Mouse (Mus musculus): ENCODE measurements around the gene Fgfr2. TPM values are rescaled to one million over a fixed set of nuclear protein-coding genes. Genes with fewer than 3 reads are reported as not detected.

Fgfr2 gene
- polyA plus RNA-seq, 1 experiment: 59.9 TPM

- Histone ChIP-seq H3K27ac (ENCODE audit: insufficient read depth, low read length) (no peak within 1 kb of the TSS), H3K4me3 (ENCODE audit: insufficient read depth, low read length) (peak within 1 kb of the TSS; percentile 71), H3K4me1 (ENCODE audit: control insufficient read depth, insufficient read depth, low read length) (no peaks in the 10 kb centered on the region)
- TF ChIP-seq CTCF (IDR thresholded peaks at IDR 0.05; ENCODE audit: borderline replicate concordance, insufficient read depth, low read length) (no peak), POLR2A (IDR thresholded peaks at IDR 0.05; ENCODE audit: low read depth, low read length) (peak; percentile 84)
Measured at GRCm38 (mm10) chr7:132610468-132611318, 512.5 kb downstream of the Fgfr2 start, which contains the start of gene Lhpp. Gene Lhpp, plus strand, starts transcription at chr7:132610638.

GRCm38 (mm10) chr7:132608316-132609020, 514.7 kb downstream of the Fgfr2 start:
- TF ChIP-seq POLR2A (IDR thresholded peaks at IDR 0.05; ENCODE audit: low read depth, low read length) (no peak), CTCF (IDR thresholded peaks at IDR 0.05; ENCODE audit: borderline replicate concordance, insufficient read depth, low read length) (no peak)
- H3K27ac ChIP-seq (ENCODE audit: insufficient read depth, low read length): no peak overlapping the region
- no peak overlapping the region for H3K4me3 ChIP-seq (ENCODE audit: insufficient read depth, low read length)
- H3K4me1 ChIP-seq (ENCODE audit: control insufficient read depth, insufficient read depth, low read length): no peaks in the 10 kb centered on the region

- H3K4me3 ChIP-seq (ENCODE audit: insufficient read depth, low read length): no peak overlapping the region
- no peaks in the 10 kb centered on the region for H3K4me1 ChIP-seq (ENCODE audit: control insufficient read depth, insufficient read depth, low read length)
- H3K27ac ChIP-seq (ENCODE audit: insufficient read depth, low read length): no peak overlapping the region
- TF ChIP-seq POLR2A (IDR thresholded peaks at IDR 0.05; ENCODE audit: low read depth, low read length) (no peak), CTCF (IDR thresholded peaks at IDR 0.05; ENCODE audit: borderline replicate concordance, insufficient read depth, low read length) (no peak)
Measured at GRCm38 (mm10) chr7:132605689-132606088, 517.5 kb downstream of the Fgfr2 start.

GRCm38 (mm10) chr7:132604720-132605119, 518.4 kb downstream of the Fgfr2 start:
- Histone ChIP-seq H3K4me3 (ENCODE audit: insufficient read depth, low read length) (no peak overlapping the region), H3K27ac (ENCODE audit: insufficient read depth, low read length) (no peak overlapping the region), H3K4me1 (ENCODE audit: control insufficient read depth, insufficient read depth, low read length) (no peaks in the 10 kb centered on the region)
- TF ChIP-seq POLR2A (IDR thresholded peaks at IDR 0.05; ENCODE audit: low read depth, low read length): no peak
- TF ChIP-seq CTCF (IDR thresholded peaks at IDR 0.05; ENCODE audit: borderline replicate concordance, insufficient read depth, low read length): no peak

- no peaks in the 10 kb centered on the region for H3K4me1 ChIP-seq (ENCODE audit: control insufficient read depth, insufficient read depth, low read length)
- H3K4me3 ChIP-seq (ENCODE audit: insufficient read depth, low read length): no peak overlapping the region
- H3K27ac ChIP-seq (ENCODE audit: insufficient read depth, low read length): no peak overlapping the region
- TF ChIP-seq POLR2A (IDR thresholded peaks at IDR 0.05; ENCODE audit: low read depth, low read length) (no peak), CTCF (IDR thresholded peaks at IDR 0.05; ENCODE audit: borderline replicate concordance, insufficient read depth, low read length) (no peak)
Measured at GRCm38 (mm10) chr7:132600926-132601325, 522.2 kb downstream of the Fgfr2 start.

- no peaks in the 10 kb centered on the region for H3K4me1 ChIP-seq (ENCODE audit: control insufficient read depth, insufficient read depth, low read length)
- H3K27ac ChIP-seq (ENCODE audit: insufficient read depth, low read length): no peak overlapping the region
- TF ChIP-seq POLR2A (IDR thresholded peaks at IDR 0.05; ENCODE audit: low read depth, low read length): no peak
- no peak for TF ChIP-seq CTCF (IDR thresholded peaks at IDR 0.05; ENCODE audit: borderline replicate concordance, insufficient read depth, low read length)
- no peak overlapping the region for H3K4me3 ChIP-seq (ENCODE audit: insufficient read depth, low read length)
Measured at GRCm38 (mm10) chr7:132600026-132600425, 523.1 kb downstream of the Fgfr2 start.

GRCm38 (mm10) chr7:132599071-132599975, 523.8 kb downstream of the Fgfr2 start, which contains the start of gene Nkx1-2:
Gene Nkx1-2, minus strand, starts transcription at chr7:132599637.
- Histone ChIP-seq H3K4me3 (ENCODE audit: insufficient read depth, low read length) (peak within 1 kb of the TSS; percentile 3; the same call in 1 of the 2 replicates), H3K4me1 (ENCODE audit: control insufficient read depth, insufficient read depth, low read length) (no peaks in the 10 kb centered on the region), H3K27ac (ENCODE audit: insufficient read depth, low read length) (no peak within 1 kb of the TSS)
- no peak for TF ChIP-seq POLR2A (IDR thresholded peaks at IDR 0.05; ENCODE audit: low read depth, low read length)
- no peak for TF ChIP-seq CTCF (IDR thresholded peaks at IDR 0.05; ENCODE audit: borderline replicate concordance, insufficient read depth, low read length)

- Histone ChIP-seq H3K4me3 (ENCODE audit: insufficient read depth, low read length) (peak overlapping the region; percentile 1; the same call in 1 of the 2 replicates), H3K4me1 (ENCODE audit: control insufficient read depth, insufficient read depth, low read length) (no peaks in the 10 kb centered on the region), H3K27ac (ENCODE audit: insufficient read depth, low read length) (no peak overlapping the region)
- TF ChIP-seq CTCF (IDR thresholded peaks at IDR 0.05; ENCODE audit: borderline replicate concordance, insufficient read depth, low read length) (no peak), POLR2A (IDR thresholded peaks at IDR 0.05; ENCODE audit: low read depth, low read length) (no peak)
Measured at GRCm38 (mm10) chr7:132597251-132598041, 525.7 kb downstream of the Fgfr2 start.
